Mouse (Mus musculus): Measurements from ENCODE around the gene Ppme1.

DNA sequence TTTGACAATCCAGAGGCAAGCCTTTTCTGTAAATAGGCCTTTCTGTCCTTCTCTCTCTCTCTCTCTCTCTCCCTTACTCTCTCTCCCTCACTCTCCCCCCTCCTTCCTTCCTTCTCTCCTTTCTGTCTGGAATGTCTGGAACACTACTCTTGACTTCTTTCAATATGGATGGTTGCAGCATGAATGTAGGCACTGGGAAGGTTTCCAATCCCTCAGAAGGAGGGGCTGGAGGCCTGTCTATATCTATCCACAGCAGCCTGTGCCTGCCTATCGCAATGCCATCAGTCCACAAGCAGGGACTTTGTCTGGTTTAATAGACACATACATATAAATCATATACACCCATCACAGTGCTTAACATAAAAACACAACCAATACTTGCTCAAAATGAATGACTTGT is 62.9 kb downstream of the Ppme1 start:
- no peak for TF ChIP-seq CTCF (IDR thresholded peaks at IDR 0.05; ENCODE audit: extremely low read depth, insufficient read depth, insufficient read length, insufficient replicate concordance)
- no peak for TF ChIP-seq POLR2A (IDR thresholded peaks at IDR 0.05; ENCODE audit: low read depth, low read length)
